ENCODE assay signal across 10 mouse cellular contexts in the genomic region with DNA sequence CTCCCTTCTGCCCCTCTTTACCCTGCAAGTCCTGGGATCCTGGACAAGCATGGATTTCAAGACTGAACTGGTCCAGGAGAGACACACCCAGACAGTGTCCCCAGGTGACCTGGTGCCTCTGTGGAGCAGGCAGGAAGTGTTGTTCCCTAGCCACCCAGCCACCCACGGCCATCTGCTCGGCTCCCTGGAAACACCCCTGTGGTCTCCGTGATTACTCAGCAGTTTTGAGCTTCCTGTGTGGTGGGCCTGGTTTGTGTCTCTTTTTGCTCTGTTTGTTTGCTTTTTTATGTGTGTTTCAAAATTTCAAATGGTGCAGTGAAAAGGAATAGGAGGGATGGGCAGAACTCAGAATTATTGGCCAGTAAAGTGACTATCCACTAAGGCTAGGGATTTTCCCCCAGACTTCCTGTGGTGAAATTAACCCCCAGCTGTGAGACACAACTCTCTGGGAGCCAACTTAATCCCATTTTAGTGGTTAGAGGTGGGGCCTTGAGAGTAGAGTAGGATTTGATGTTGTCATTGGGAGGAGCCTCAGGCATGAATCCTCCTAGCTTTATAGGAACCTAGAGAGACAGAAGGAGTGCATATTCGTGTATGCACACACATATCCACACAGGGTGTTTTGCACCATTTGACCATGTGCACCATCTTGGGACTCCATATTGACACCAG. TPM values are rescaled to one million over a fixed set of nuclear protein-coding genes. Genes with fewer than 3 reads are reported as not detected.
A peak's percentile ranks its signal among the peaks of the same experiment; 100 is the strongest.
DNase-seq lines count a peak whose midpoint lies in the region; ATAC-seq lines count a peak whose summit lies in the region.
"Had no signal": no experiment of that assay in that cellular context is flagged by ENCODE, and none has a peak within 500 bp of the region (broad histone marks: within the 10 kb centered on the region; RNA-seq: fewer than 3 reads in every experiment).

No protein-coding gene starts in this region.

- 26% methylated on average over 4 of the region's 4 CpGs for WGBS in large intestine, adult 2 months
- whole genome bisulfite sequencing in midbrain, embryonic 14.5 days = 62% methylated on average over 4 of the region's 4 CpGs

- intact Hi-C loops in left cerebral cortex, postnatal 10 days (cut with DNase I) = no loop called here
- intact Hi-C loops in left cerebral cortex, postnatal 4 days (cut with DNase I) = no loop called here

- H3K27ac ChIP-seq in midbrain, embryonic 14.5 days (replicated peaks; ENCODE audit: low read depth, low read length) = no peak overlapping the region
- H3K27ac ChIP-seq: hindbrain, embryonic 10.5 days had no signal

- H3K27me3 ChIP-seq in midbrain, embryonic 14.5 days (ENCODE audit: control insufficient read depth, insufficient read depth, low read length) = no peaks in the 10 kb centered on the region

- peak; percentile 24 to 69 for DNase-seq in left cerebral cortex, postnatal 10 days (ENCODE audit: extremely low spot score in 1 of 2, low spot score in 2 of 2)
- DNase-seq in left cerebral cortex, postnatal 4 days = no peak
- peak; percentile 0 for DNase-seq in T-cell, adult 2 months (ENCODE audit: low spot score)
- peak; percentile 35 for DNase-seq in large intestine, adult 2 months (ENCODE audit: low read depth, low spot score)
- peak; percentile 32 for DNase-seq in thymus, postnatal 0 days (ENCODE audit: low spot score)
- DNase-seq in kidney, adult 18-20 months = no peak
- DNase-seq in adrenal gland, adult 8-10 months = no peak
- DNase-seq in midbrain, embryonic 14.5 days = no peak

- H3K4me3 ChIP-seq in midbrain, embryonic 14.5 days (replicated peaks; ENCODE audit: low read depth, low read length) = no peak overlapping the region
- H3K4me3 ChIP-seq: hindbrain, embryonic 10.5 days had no signal

- no peaks in the 10 kb centered on the region for H3K4me1 ChIP-seq in midbrain, embryonic 14.5 days (ENCODE audit: control insufficient read depth, insufficient read depth, low read length)

- ATAC-seq in midbrain, embryonic 14.5 days (ENCODE audit: low FRiP score, low TSS enrichment) = no peak
- ATAC-seq: forebrain, embryonic 14.5 days had no signal

- no peaks in the 10 kb centered on the region for H3K9me3 ChIP-seq in midbrain, embryonic 14.5 days (ENCODE audit: control insufficient read depth, low read length)
- H3K9me3 ChIP-seq: hindbrain, embryonic 10.5 days had no signal

- H3K4me2 ChIP-seq in midbrain, embryonic 14.5 days (ENCODE audit: low read length) = no peak overlapping the region

- H3K36me3 ChIP-seq in midbrain, embryonic 14.5 days (ENCODE audit: control insufficient read depth, insufficient read depth, low read length) = no peaks in the 10 kb centered on the region
- H3K36me3 ChIP-seq: hindbrain, embryonic 10.5 days had no signal

- no peak overlapping the region for H3K9ac ChIP-seq in midbrain, embryonic 14.5 days (replicated peaks; ENCODE audit: low read length)

RNA-seq across cellular contexts. Expression of a gene that starts 59.7 kb away (rescaled TPM):
- total RNA-seq in left cerebral cortex, postnatal 10 days (2021) = 10 to 100 TPM; 49.0 to 49.2 TPM
- total RNA-seq in left cerebral cortex, postnatal 4 days (2021) = 10 to 100 TPM; 79.5 to 92.0 TPM
- 3.0 and 3.3 TPM in 2 replicates for polyA plus RNA-seq in large intestine, adult 2 months (2012; rRNA removed)
- polyA plus RNA-seq in thymus, postnatal 0 days (2015; fragmentation: Nextera tagmentation; extraction: Ambion mirVana) = 2.7 and 3.0 TPM in 2 replicates
- total RNA-seq in adrenal gland, adult 8-10 months (2022) = 10 to 100 TPM; 12.4 to 43.6 (median 20.6) TPM
- 51.2 and 56.1 TPM in 2 replicates for polyA plus RNA-seq in midbrain, embryonic 14.5 days (2014; fragmentation: Nextera tagmentation; extraction: Ambion mirVana)

Comparison
In these comparisons a context has a peak if more than half of its experiments do, and no peak if none do; other contexts are left out.
1. DNase-seq: peak in left cerebral cortex, postnatal 10 days (2 of 2), T-cell, adult 2 months (single experiment), large intestine, adult 2 months (single experiment) and thymus, postnatal 0 days (single experiment); none in left cerebral cortex, postnatal 4 days (single experiment), kidney, adult 18-20 months (single experiment), adrenal gland, adult 8-10 months (single experiment) and midbrain, embryonic 14.5 days (single experiment).